Mouse (Mus musculus) heart, embryonic 16.5 days (tissue): ENCODE results near the gene Evi2b. TPM values are rescaled to one million over a fixed set of nuclear protein-coding genes. Genes with fewer than 3 reads are reported as not detected.
A peak's percentile ranks its signal among the peaks of the same experiment; 100 is the strongest.

Experiments used
- ATAC-seq: fragments of 200-750 bp; cut with Nextera tagmentation; replicated peaks from 2 replicates; pipeline ENCODE4 v1.8.0; 2017; ENCODE audit warnings: moderate number of reproducible peaks; ENCODE audit not compliant: insufficient read depth, low FRiP score; ENCODE audit errors: extremely low read depth
- H3K27ac ChIP-seq: fragments of 300-500 bp; sonication (generic); 2 replicates; pipeline ENCODE4 v1.5.1; 2014; ENCODE audit warnings: mild to moderate bottlenecking, low read length, control low read depth, moderate library complexity
- H3K27me3 ChIP-seq: fragments of 300-500 bp; sonication (generic); 2 replicates; pipeline ENCODE4 v1.6.1; 2014; ENCODE audit warnings: low read length, mixed read lengths; ENCODE audit not compliant: control insufficient read depth, insufficient read depth
- H3K36me3 ChIP-seq: fragments of 300-500 bp; sonication (generic); 2 replicates; pipeline ENCODE4 v1.6.1; 2014; ENCODE audit not compliant: control insufficient read depth, insufficient read depth
- H3K4me1 ChIP-seq: fragments of 300-500 bp; sonication (generic); 2 replicates; pipeline ENCODE4 v1.6.1; 2014; ENCODE audit warnings: low read length, mixed read lengths; ENCODE audit not compliant: control insufficient read depth, insufficient read depth
- H3K4me2 ChIP-seq: fragments of 300-500 bp; sonication (generic); 2 replicates; pipeline ENCODE4 v1.6.1; 2014; ENCODE audit warnings: low read depth, mild to moderate bottlenecking, control low read depth, low read length
- H3K4me3 ChIP-seq: fragments of 300-500 bp; sonication (generic); 2 replicates; pipeline ENCODE4 v1.5.1; 2014; ENCODE audit warnings: mild to moderate bottlenecking, control low read depth, low read length
- H3K9ac ChIP-seq: fragments of 300-500 bp; sonication (generic); 2 replicates; pipeline ENCODE4 v1.6.1; 2014; ENCODE audit warnings: low read length, control low read depth
- H3K9me3 ChIP-seq: fragments of 300-500 bp; sonication (generic); replicated peaks from 2 replicates; pipeline ENCODE4 v1.6.1; 2016; ENCODE audit warnings: low read length; ENCODE audit not compliant: control insufficient read depth
- WGBS: fragments of 180-500 bp; shearing (Covaris S2); extraction: QIAGEN DNeasy Blood & Tissue Kit; methylation state at CpG from one replicate; pipeline ENCODE4 v1.1.7; 2014; 5-methylcytosine and 5-hydroxymethylcytosine counted together
- polyA plus RNA-seq: library from polyadenylated mRNA; unstranded; fragments of >200 nt; fragmentation: Nextera tagmentation; extraction: Ambion mirVana; gene quantifications from 2 replicates; pipeline ENCODE4 v1.2.1, GENCODE M21; 2015

Evi2b gene
- polyA plus RNA-seq, 1 experiment from 2014 or later, result 2.0 TPM

DNA sequence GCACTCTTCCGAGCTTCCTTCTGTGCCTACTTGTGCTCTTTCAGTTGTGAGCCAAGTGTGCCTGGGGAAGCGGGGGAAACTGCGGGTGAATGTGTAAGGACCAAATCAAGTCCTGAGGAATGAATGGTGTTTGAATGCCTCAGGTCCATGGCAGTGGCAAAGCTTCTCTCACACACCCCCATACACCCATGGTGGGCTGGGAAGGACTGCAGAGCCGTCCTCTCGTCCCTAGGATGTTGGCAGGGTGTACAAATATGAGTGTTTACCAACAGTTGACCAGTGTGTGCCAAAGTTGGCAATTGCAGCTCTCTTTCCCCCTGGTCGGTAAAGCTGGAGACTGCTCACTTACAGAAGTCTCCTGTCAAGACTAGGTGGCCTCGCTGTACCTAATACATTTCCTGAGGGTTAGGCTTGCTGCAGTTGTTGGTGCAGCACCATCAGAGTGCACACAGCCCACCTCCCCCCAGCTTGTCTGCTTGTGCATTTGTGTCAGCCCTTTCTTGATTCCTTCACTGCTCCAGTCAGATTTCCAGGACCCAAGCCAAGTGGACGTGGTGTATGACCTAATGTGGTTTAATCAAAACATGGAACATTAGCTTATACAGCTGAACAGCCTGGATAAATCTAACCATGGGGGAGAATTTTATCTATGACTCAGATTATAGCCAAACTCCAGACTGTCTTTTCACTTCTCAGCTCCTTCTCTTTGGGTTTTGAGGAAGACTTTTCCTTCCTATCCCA lies 10.6 kb upstream of the Evi2b start:
- H3K4me1 ChIP-seq, result peaks cover 21% of the 10 kb centered on the region
- no peaks in the 10 kb centered on the region for H3K9me3 ChIP-seq
- no peak overlapping the region for H3K9ac ChIP-seq
- H3K27me3 ChIP-seq, result no peaks in the 10 kb centered on the region
- H3K4me2 ChIP-seq, result no peak overlapping the region
- no peaks in the 10 kb centered on the region; the same call in 1 of the 2 replicates for H3K36me3 ChIP-seq
- H3K4me3 ChIP-seq, result no peak overlapping the region
- peak overlapping the region; percentile 32 for H3K27ac ChIP-seq
- ATAC-seq, result 0 out of 2 replicates have a peak, but pooled peaks have one; percentile 29
- 63% methylated on average over 8 of the region's 8 CpGs for WGBS

DNA sequence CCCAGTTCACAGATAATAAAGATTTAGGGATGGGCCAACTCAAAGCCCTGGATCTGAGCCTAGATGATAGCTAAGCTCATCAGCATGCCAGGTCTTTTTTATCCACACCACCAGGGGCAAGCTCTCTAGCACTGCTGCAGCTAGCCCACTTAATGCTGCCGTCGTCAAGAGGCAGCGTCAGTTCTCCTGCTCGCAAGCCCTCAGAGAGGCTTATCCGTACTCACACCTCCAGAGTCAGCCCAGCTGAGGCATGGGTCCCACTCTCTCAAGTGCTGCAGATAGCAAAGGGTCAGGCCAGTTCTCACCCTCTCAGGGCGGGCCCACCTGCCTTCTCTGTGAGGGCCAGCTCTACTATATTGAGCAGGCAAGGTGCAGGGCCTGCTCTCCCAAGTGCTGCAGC lies 9.7 kb upstream of the Evi2b start:
- H3K36me3 ChIP-seq, result no peaks in the 10 kb centered on the region; the same call in none of the 2 replicates
- WGBS, result 28% methylated on average over 6 of the region's 6 CpGs
- H3K4me1 ChIP-seq, result peaks cover 21% of the 10 kb centered on the region
- H3K4me2 ChIP-seq, result no peak overlapping the region
- H3K9ac ChIP-seq, result no peak overlapping the region
- H3K9me3 ChIP-seq, result no peaks in the 10 kb centered on the region
- H3K4me3 ChIP-seq, result no peak overlapping the region
- no peaks in the 10 kb centered on the region for H3K27me3 ChIP-seq
- peak; percentile 55 for ATAC-seq
- H3K27ac ChIP-seq, result peak overlapping the region; percentile 18; the same call in 1 of the 2 replicates

DNA sequence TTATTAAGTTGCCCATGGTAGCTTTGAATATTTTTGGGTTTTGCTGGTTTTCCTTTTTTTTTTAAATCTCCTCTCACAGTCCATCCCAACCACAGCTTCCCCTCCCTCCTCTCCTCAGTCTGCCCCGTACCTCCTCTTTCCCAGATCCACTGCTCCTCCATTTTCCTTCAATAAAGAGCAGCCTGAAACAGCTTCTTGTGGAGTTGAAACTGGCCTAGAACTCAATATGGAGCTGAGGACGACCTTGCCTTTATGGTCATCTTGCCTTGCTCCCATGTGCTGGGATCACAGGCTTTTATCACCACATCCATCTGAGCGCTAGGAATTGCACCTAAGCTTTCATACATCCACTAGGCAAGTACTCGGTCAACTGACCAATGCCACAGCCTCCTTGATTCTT lies 7.9 kb upstream of the Evi2b start:
- no peak for ATAC-seq
- Histone ChIP-seq H3K9ac (no peak overlapping the region), H3K4me1 (peaks cover 31% of the 10 kb centered on the region)

DNA sequence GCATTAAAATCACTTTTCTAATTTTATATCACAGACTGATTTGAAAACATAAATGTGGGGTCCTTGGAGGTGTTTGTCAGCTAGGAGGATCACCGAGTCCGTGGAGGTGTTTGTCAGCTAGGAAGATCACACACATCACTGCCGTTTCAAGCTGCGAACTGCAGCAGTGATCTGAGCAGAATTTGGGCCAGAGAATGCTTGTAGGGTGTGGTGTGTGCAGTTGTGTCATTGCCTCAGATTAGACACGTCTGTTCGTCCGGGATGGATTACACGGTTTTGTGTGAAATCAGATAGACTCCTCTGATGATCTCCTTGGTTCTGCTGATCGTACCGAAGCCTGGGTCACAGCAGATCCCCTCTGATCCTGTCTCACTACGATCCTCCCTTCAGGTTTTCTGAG lies 7.2 kb upstream of the Evi2b start:
- Histone ChIP-seq H3K4me2 (no peak overlapping the region), H3K36me3 (no peaks in the 10 kb centered on the region; the same call in 1 of the 2 replicates), H3K27ac (no peak overlapping the region), H3K4me1 (peaks cover 31% of the 10 kb centered on the region), H3K27me3 (no peaks in the 10 kb centered on the region), H3K9me3 (no peaks in the 10 kb centered on the region), H3K4me3 (no peak overlapping the region), H3K9ac (no peak overlapping the region)
- ATAC-seq, result no peak
- 83% methylated on average over 11 of the region's 11 CpGs for WGBS

More for the DNA sequence above, 7.9 kb upstream of the Evi2b start:
- Histone ChIP-seq H3K4me2 (no peak overlapping the region), H3K27me3 (no peaks in the 10 kb centered on the region), H3K9me3 (no peaks in the 10 kb centered on the region), H3K27ac (no peak overlapping the region), H3K4me3 (no peak overlapping the region), H3K36me3 (no peaks in the 10 kb centered on the region; the same call in 1 of the 2 replicates)
- 92% methylated on average over 4 of the region's 4 CpGs for WGBS

DNA sequence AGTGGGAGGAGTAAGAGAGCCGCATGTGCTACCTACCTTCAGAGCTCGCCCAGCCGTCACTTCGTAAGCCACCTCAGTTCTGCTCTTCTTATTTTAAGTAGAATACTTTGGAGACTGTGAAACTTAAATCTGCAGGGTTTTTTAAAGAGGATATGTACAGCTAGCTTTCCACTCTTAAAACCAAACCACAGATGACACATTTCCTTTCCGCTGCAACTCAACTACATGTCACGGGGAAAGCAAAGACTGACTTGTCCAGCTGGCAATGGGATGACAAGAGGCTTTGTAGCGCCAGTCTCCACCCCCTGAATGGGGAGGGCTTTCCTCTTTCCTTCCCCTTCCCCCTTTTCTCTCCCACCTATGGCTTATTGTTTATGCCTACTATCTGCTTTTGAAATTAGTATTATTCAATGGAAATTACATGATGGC lies 6.8 kb upstream of the Evi2b start, which contains the start of the genes Evi2 and Evi2a:
Gene Evi2, minus strand, starts transcription at position 257 of the 429 bp plus-strand sequence.
Gene Evi2a, minus strand, starts transcription at position 277 of the 429 bp plus-strand sequence.
- WGBS, result 79% methylated on average over 7 of the region's 7 CpGs
- ATAC-seq, result no peak
- no peak within 1 kb of the TSS for H3K9ac ChIP-seq

DNA sequence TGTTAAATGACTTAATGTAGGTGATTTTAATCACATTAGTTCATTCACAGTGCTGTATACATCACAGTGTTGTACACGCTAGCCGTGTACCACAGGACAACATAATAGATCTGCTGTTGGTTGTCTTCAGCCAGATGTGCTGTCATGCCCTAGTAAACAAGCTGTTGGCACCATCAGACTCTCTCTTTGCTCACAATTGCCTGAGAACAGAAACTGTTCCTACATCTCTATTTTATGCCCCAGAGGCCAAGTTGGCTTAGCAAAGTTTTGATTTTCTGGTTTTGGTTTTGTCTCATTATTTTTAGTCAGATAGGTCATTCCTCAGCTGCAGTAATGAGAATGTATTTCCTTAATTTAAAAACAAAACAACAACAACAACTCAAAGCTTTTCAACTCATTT lies 6.2 kb upstream of the Evi2b start:
- Histone ChIP-seq H3K4me2 (no peak overlapping the region), H3K27ac (no peak overlapping the region), H3K4me1 (peaks cover 30% of the 10 kb centered on the region), H3K4me3 (no peak overlapping the region), H3K9ac (no peak overlapping the region), H3K9me3 (no peaks in the 10 kb centered on the region), H3K27me3 (no peaks in the 10 kb centered on the region), H3K36me3 (no peaks in the 10 kb centered on the region; the same call in 1 of the 2 replicates)
- no peak for ATAC-seq
- WGBS, result 81% methylated on average over 2 of the region's 2 CpGs

More for the DNA sequence above, 6.8 kb upstream of the Evi2b start, which contains the start of the genes Evi2 and Evi2a:
- H3K36me3 ChIP-seq, result no peaks in the 10 kb centered on the region; the same call in 1 of the 2 replicates
- no peak within 1 kb of the TSS for H3K4me3 ChIP-seq
- H3K27ac ChIP-seq, result no peak within 1 kb of the TSS
- no peaks in the 10 kb centered on the region for H3K27me3 ChIP-seq
- H3K4me2 ChIP-seq, result no peak within 1 kb of the TSS
- no peaks in the 10 kb centered on the region for H3K9me3 ChIP-seq
- H3K4me1 ChIP-seq, result peaks cover 31% of the 10 kb centered on the region

DNA sequence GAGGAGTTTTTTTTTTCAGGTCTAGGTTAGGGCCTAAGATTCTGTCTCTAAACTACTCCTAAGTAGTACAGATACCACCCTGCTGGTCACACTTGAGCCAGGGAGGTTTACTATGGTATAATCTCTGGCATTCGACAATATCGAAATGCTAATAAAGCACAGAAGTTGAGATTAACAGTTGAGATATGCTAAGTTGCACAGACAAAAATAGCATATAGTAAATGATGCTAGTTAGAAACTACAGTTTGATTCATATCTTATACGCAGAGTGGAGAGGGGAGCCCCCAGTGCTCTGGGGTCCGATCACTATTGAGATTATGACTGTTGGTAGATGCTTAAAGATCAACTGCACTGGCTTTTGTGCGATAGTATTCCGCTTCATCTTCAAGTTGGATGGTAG lies 5.7 kb upstream of the Evi2b start:
- ATAC-seq, result no peak
- Histone ChIP-seq H3K27me3 (no peaks in the 10 kb centered on the region), H3K9ac (no peak overlapping the region), H3K27ac (no peak overlapping the region), H3K4me3 (no peak overlapping the region), H3K4me1 (peaks cover 25% of the 10 kb centered on the region), H3K9me3 (no peaks in the 10 kb centered on the region), H3K4me2 (no peak overlapping the region), H3K36me3 (no peaks in the 10 kb centered on the region; the same call in 1 of the 2 replicates)
- 95% methylated on average over 6 of the region's 6 CpGs for WGBS

DNA sequence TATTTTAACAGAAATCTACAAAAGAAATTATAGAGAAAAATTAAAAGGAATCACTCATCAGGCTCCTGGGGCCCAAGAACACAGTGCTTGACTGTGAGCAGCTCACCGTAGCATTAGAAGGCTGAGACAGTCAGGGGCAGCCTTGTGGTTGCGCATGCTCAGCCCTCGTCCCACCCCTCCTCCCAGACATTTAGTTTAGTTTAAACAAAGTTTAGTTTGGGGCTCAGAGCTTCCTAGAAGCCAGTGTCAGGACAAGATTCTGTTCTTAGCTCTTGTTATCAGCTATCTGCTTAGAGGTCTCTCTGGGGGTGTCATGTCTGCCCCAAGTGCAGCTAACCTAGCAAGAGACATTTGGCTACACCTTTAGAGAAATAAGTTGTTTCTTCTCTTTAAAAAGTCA lies 5.0 kb upstream of the Evi2b start:
- Histone ChIP-seq H3K9me3 (no peaks in the 10 kb centered on the region), H3K36me3 (no peaks in the 10 kb centered on the region; the same call in 1 of the 2 replicates), H3K27me3 (no peaks in the 10 kb centered on the region), H3K4me2 (no peak overlapping the region), H3K27ac (no peak overlapping the region), H3K4me3 (no peak overlapping the region), H3K9ac (no peak overlapping the region), H3K4me1 (peaks cover 19% of the 10 kb centered on the region)
- no peak for ATAC-seq
- WGBS, result 87% methylated on average over 3 of the region's 3 CpGs

DNA sequence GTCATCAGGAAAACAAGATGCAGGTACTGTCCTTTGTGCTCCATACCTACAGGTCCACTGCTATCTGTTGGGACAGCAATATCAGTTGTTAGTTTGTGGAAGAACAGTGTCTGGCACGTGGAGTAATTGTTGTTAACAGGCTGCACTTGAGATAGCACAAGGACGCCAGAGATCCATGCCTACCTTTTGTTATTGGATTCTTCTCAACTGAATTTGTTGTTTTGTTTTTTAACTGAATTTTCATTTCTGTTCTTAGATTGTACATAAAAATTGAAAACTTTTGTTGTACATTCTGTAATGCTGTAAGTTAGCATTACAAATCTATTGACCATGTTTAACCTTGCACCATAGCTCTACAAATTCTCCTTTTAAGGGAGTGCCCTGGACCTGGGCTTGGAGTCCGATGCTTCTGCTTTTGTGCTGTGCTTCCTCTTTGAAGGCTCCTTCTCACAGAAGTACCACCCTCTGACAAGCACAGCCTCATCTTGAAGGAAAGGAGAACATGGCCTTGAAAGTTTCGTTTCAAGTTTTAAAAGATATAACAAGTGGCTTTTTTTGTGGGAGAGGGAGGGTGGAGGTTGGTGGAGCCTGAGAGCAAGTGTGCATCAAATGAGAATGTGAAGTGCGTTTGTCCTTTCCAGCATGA lies 4.3 kb upstream of the Evi2b start:
- Histone ChIP-seq H3K4me2 (no peak overlapping the region), H3K27me3 (no peaks in the 10 kb centered on the region), H3K9me3 (no peaks in the 10 kb centered on the region), H3K9ac (no peak overlapping the region), H3K27ac (no peak overlapping the region), H3K4me1 (peaks cover 12% of the 10 kb centered on the region), H3K36me3 (no peaks in the 10 kb centered on the region; the same call in 1 of the 2 replicates), H3K4me3 (no peak overlapping the region)
- no peak for ATAC-seq
- 67% methylated on average over 5 of the region's 5 CpGs for WGBS
